Mouse (Mus musculus) thymus, adult 2 months (tissue): ENCODE data around the gene Crabp2.

ENCODE experiments used
- CTCF ChIP-seq: fragments of 200-500 bp; IDR thresholded peaks from 2 replicates; pipeline ENCODE4 v1.5.1; 2012; ENCODE audit warnings: mild to moderate bottlenecking, control low read depth, low read length, moderate library complexity, borderline replicate concordance; ENCODE audit not compliant: control insufficient read depth, poor library complexity, insufficient read depth; ENCODE audit errors: extremely low read depth
- POLR2A ChIP-seq: fragments of 200-500 bp; IDR thresholded peaks from 2 replicates; pipeline ENCODE4 v1.6.1; 2012; ENCODE audit warnings: mild to moderate bottlenecking, low read length, control low read depth, moderate library complexity; ENCODE audit not compliant: control insufficient read depth, poor library complexity, insufficient read depth; ENCODE audit errors: extremely low read depth

- TF ChIP-seq CTCF (no peak), POLR2A (no peak)
These were observed 32.8 kb downstream of the Crabp2 start for GRCm38 (mm10) chr3:87981214-87981760.
